Mouse (Mus musculus): ENCODE data around the gene Chpt1. TPM values are rescaled to one million over a fixed set of nuclear protein-coding genes. Genes with fewer than 3 reads are reported as not detected.
A peak's percentile ranks its signal among the peaks of the same experiment; 100 is the strongest.

Chpt1 gene
- total RNA-seq, 1 experiment = 17.7 TPM

DNA sequence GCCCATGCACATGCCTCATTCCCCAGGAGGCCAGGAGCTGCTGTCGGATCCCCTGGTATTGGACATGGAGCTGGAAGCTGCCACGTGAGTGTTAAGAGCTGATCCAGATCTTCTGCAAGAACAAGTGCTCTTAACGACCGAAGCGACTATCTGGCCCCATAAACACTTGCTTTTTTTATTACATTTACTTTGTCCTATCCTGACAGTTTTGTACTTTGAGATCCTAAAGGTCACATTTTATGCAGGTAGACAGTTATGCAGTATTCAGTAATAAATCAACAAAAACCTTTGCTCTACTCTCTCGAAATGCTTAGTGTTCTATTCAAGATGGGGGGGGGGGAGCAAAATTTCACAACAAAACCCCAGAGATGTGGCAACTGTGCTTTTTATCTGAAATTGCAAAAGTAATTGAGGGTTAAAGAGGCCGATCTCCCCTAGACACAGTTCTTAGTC lies 3.8 kb upstream of the Chpt1 start:
- Histone ChIP-seq H3K9ac (ENCODE audit: insufficient read depth, low read depth, low read length, poor library complexity, severe bottlenecking) (no peak overlapping the region), H3K36me3 (ENCODE audit: control insufficient read depth, insufficient read depth, low read length, poor library complexity, severe bottlenecking) (no peaks in the 10 kb centered on the region), H3K27ac (ENCODE audit: insufficient read depth, low read depth, low read length, poor library complexity, severe bottlenecking) (no peak overlapping the region), H3K9me3 (ENCODE audit: control insufficient read depth, insufficient read depth, low read depth, low read length) (no peaks in the 10 kb centered on the region), H3K4me1 (ENCODE audit: control insufficient read depth in 2 of 2, insufficient read depth in 2 of 2, low read length in 2 of 2, poor library complexity in 1 of 2) (peaks cover 2 to 6% of the 10 kb centered on the region in 2 experiments; a peak in 1 of 4 replicates), H3K4me3 (ENCODE audit: insufficient read depth in 1 of 2, low read depth in 1 of 2, low read length in 2 of 2, poor library complexity in 1 of 2, severe bottlenecking in 1 of 2) (no peak overlapping the region)
- TF ChIP-seq ZC3H11A (IDR thresholded peaks at IDR 0.05; ENCODE audit: borderline replicate concordance, low read depth, low read length) (no peak), CHD2 (IDR thresholded peaks at IDR 0.05; ENCODE audit: low read depth, low read length) (no peak), MAFK (IDR thresholded peaks at IDR 0.05; ENCODE audit: insufficient read depth, low read depth, low read length) (no peak), HCFC1 (IDR thresholded peaks at IDR 0.05; ENCODE audit: borderline replicate concordance, insufficient read depth, low read length) (no peak), ZNF384 (IDR thresholded peaks at IDR 0.05; ENCODE audit: low read depth, low read length) (no peak)
- in situ Hi-C loops (cut with MboI; ENCODE audit: low sequenced_read_pairs in 2 of 2, unreplicated experiment in 2 of 2) = no loop called here
- DNase-seq (ENCODE audit: low read depth, low spot score) = no peak

DNA sequence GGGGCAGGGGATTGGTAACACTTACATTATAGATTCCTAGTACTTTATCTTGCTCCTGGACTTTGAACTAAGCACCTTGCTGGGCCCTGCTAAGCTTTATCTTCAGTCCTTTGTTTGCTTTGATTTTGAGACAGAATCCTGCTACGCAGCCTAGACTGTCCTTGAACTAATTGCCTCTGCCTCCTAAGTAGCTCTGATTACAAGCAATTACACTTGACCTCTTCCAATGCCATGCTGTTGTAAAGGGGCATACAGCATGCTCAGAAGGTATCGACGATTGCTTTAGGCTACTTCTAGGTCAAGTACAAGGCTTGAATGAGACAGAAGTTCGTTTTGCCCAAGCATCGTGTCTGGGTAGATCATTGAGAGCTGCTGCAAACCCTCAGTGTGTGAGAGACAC lies 1.4 kb upstream of the Chpt1 start:
- in situ Hi-C loops (cut with MboI; ENCODE audit: low sequenced_read_pairs in 2 of 2, unreplicated experiment in 2 of 2) = no loop called here
- Histone ChIP-seq H3K9ac (ENCODE audit: insufficient read depth, low read depth, low read length, poor library complexity, severe bottlenecking) (no peak overlapping the region), H3K9me3 (ENCODE audit: control insufficient read depth, insufficient read depth, low read depth, low read length) (no peaks in the 10 kb centered on the region), H3K27ac (ENCODE audit: insufficient read depth, low read depth, low read length, poor library complexity, severe bottlenecking) (no peak overlapping the region), H3K36me3 (ENCODE audit: control insufficient read depth, insufficient read depth, low read length, poor library complexity, severe bottlenecking) (no peaks in the 10 kb centered on the region), H3K4me3 (ENCODE audit: insufficient read depth in 1 of 2, low read depth in 1 of 2, low read length in 2 of 2, poor library complexity in 1 of 2, severe bottlenecking in 1 of 2) (no peak overlapping the region), H3K4me1 (ENCODE audit: control insufficient read depth in 2 of 2, insufficient read depth in 2 of 2, low read length in 2 of 2, poor library complexity in 1 of 2) (peaks cover 2 to 6% of the 10 kb centered on the region in 2 experiments; a peak in 1 of 4 replicates)
- no peak for TF ChIP-seq HCFC1 (IDR thresholded peaks at IDR 0.05; ENCODE audit: borderline replicate concordance, insufficient read depth, low read length)
- no peak for TF ChIP-seq ZC3H11A (IDR thresholded peaks at IDR 0.05; ENCODE audit: borderline replicate concordance, low read depth, low read length)
- DNase-seq (ENCODE audit: low read depth, low spot score) = peak; percentile 24

DNA sequence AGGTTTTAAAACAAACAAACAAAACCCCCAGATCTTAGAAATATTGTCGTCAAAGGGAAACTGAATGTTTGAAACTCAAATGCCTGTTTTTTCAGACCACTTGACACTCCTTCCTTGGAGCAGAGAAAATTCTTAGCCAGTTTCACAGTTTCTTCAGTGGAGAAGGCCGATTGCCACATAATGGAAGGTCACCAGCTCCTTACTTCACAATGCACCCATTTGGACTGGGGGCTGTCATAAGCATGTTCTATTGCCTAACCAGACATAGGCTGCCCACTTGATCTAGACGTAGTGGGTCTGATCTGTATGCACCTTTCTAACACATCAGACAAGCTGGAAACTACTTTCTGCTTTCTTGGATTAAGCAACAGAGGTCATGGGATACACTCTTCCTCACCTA lies 608 bp upstream of the Chpt1 start:
- in situ Hi-C loops (cut with MboI; ENCODE audit: low sequenced_read_pairs in 2 of 2, unreplicated experiment in 2 of 2) = no loop called here
- Histone ChIP-seq H3K4me3 (ENCODE audit: insufficient read depth in 1 of 2, low read depth in 1 of 2, low read length in 2 of 2, poor library complexity in 1 of 2, severe bottlenecking in 1 of 2) (peak overlapping the region in 1 of 2 experiments; percentile 43; a peak in 2 of 4 replicates), H3K27ac (ENCODE audit: insufficient read depth, low read depth, low read length, poor library complexity, severe bottlenecking) (no peak overlapping the region), H3K9ac (ENCODE audit: insufficient read depth, low read depth, low read length, poor library complexity, severe bottlenecking) (no peak overlapping the region), H3K9me3 (ENCODE audit: control insufficient read depth, insufficient read depth, low read depth, low read length) (no peaks in the 10 kb centered on the region), H3K36me3 (ENCODE audit: control insufficient read depth, insufficient read depth, low read length, poor library complexity, severe bottlenecking) (no peaks in the 10 kb centered on the region), H3K4me1 (ENCODE audit: control insufficient read depth in 2 of 2, insufficient read depth in 2 of 2, low read length in 2 of 2, poor library complexity in 1 of 2) (peaks cover 2 to 6% of the 10 kb centered on the region in 2 experiments; a peak in 1 of 4 replicates)
- no peak for DNase-seq (ENCODE audit: low read depth, low spot score)
- TF ChIP-seq HCFC1 (IDR thresholded peaks at IDR 0.05; ENCODE audit: borderline replicate concordance, insufficient read depth, low read length) = no peak
- no peak for TF ChIP-seq MAFK (IDR thresholded peaks at IDR 0.05; ENCODE audit: insufficient read depth, low read depth, low read length)
- TF ChIP-seq CHD2 (IDR thresholded peaks at IDR 0.05; ENCODE audit: low read depth, low read length) = no peak
- TF ChIP-seq ZC3H11A (IDR thresholded peaks at IDR 0.05; ENCODE audit: borderline replicate concordance, low read depth, low read length) = no peak
- no peak for TF ChIP-seq ZNF384 (IDR thresholded peaks at IDR 0.05; ENCODE audit: low read depth, low read length)

DNA sequence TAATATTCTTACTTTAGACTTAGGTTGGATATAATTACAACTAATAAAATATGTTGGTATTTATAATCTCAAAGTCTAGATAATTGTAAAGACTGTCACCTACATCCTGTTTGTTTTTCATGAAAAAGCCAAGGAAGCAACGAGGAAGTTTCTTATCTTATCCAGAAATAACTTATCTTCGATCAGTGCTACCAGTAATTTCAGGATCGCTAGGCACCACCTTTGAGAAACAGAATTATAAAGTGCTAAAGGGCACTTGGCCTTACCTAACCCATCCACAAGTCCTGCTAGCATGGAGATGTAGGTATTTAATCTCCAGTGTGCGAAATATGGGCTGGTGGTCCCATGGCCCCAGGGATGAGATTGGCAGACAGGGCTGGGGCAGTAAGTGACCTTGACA lies 954 bp downstream of the Chpt1 start:
- Histone ChIP-seq H3K4me1 (ENCODE audit: control insufficient read depth in 2 of 2, insufficient read depth in 2 of 2, low read length in 2 of 2, poor library complexity in 1 of 2) (peaks cover 2 to 6% of the 10 kb centered on the region in 2 experiments; a peak in 1 of 4 replicates), H3K27ac (ENCODE audit: insufficient read depth, low read depth, low read length, poor library complexity, severe bottlenecking) (no peak overlapping the region), H3K36me3 (ENCODE audit: control insufficient read depth, insufficient read depth, low read length, poor library complexity, severe bottlenecking) (no peaks in the 10 kb centered on the region), H3K9me3 (ENCODE audit: control insufficient read depth, insufficient read depth, low read depth, low read length) (no peaks in the 10 kb centered on the region), H3K4me3 (ENCODE audit: insufficient read depth in 1 of 2, low read depth in 1 of 2, low read length in 2 of 2, poor library complexity in 1 of 2, severe bottlenecking in 1 of 2) (peak overlapping the region; percentile 75 to 77), H3K9ac (ENCODE audit: insufficient read depth, low read depth, low read length, poor library complexity, severe bottlenecking) (peak overlapping the region; percentile 77)
- no peak for TF ChIP-seq ZNF384 (IDR thresholded peaks at IDR 0.05; ENCODE audit: low read depth, low read length)
- no peak for TF ChIP-seq ZC3H11A (IDR thresholded peaks at IDR 0.05; ENCODE audit: borderline replicate concordance, low read depth, low read length)
- TF ChIP-seq MAFK (IDR thresholded peaks at IDR 0.05; ENCODE audit: insufficient read depth, low read depth, low read length) = no peak
- no peak for TF ChIP-seq CHD2 (IDR thresholded peaks at IDR 0.05; ENCODE audit: low read depth, low read length)
- no peak for TF ChIP-seq HCFC1 (IDR thresholded peaks at IDR 0.05; ENCODE audit: borderline replicate concordance, insufficient read depth, low read length)
- DNase-seq (ENCODE audit: low read depth, low spot score) = no peak
- in situ Hi-C loops (cut with MboI; ENCODE audit: low sequenced_read_pairs in 2 of 2, unreplicated experiment in 2 of 2) = no loop called here
